Mouse (Mus musculus) brain, adult 10 weeks (tissue): ENCODE measurements around the gene Clmn. TPM values are rescaled to one million over a fixed set of nuclear protein-coding genes. Genes with fewer than 3 reads are reported as not detected.

ENCODE experiments used
- polyA plus RNA-seq: library from polyadenylated mRNA; stranded (reverse); fragments of 350-450 nt; fragmentation: Illumina TruSeq; extraction: RNeasy Lipid Tissue Mini Kit (QIAGEN cat#74804); gene quantifications from one replicate; pipeline ENCODE4 v1.2.3, GENCODE M21; 2015; ENCODE audit warnings: low read depth, low replicate concordance

Clmn gene
- 27.1 TPM for polyA plus RNA-seq

GRCm38 (mm10) chr12:104864439-104865165 lies at the start of gene Clmn:
Gene Clmn (minus strand): TSS chr12:104865076.

GRCm38 (mm10) chr12:104751814-104752765 lies 112.8 kb downstream of the Clmn start, which contains the start of gene Dicer1:
Gene Dicer1 (minus strand): TSS chr12:104751952.

Other genes starting within 250 kb of the Clmn start
- 17.7 TPM for gene Dicer1, start 113.1 kb downstream of the Clmn start, polyA plus RNA-seq
- 1.2 TPM for gene Syne3, start 144.7 kb upstream of the Clmn start, polyA plus RNA-seq
- gene Glrx5, start 167.6 kb upstream of the Clmn start, polyA plus RNA-seq = 52.7 TPM